Mouse (Mus musculus): ENCODE data around the gene Gm17631. TPM values are rescaled to one million over a fixed set of nuclear protein-coding genes. Genes with fewer than 3 reads are reported as not detected.

Gene Gm17631
- not detected for total RNA-seq (2023)

GRCm38 (mm10) chr6:129862349-129862748 is at the start of gene Gm17631:
Gene Gm17631 (plus strand): TSS chr6:129862649.

GRCm38 (mm10) chr6:129876549-129876948 is 14.1 kb downstream of the Gm17631 start, which contains the start of gene Klra17:
Gene Klra17 (minus strand): TSS chr6:129876672.

Other genes starting within 250 kb of the Gm17631 start
- 10 to 100 TPM; 16.5 to 20.0 TPM for gene Klrk1, start 238.8 kb upstream of the Gm17631 start, total RNA-seq (2023)
- not detected for gene Klrc3, start 219.3 kb upstream of the Gm17631 start, total RNA-seq (2023)
- gene Klrc2, start 202.0 kb upstream of the Gm17631 start, total RNA-seq (2023): under 1 TPM in 1 of 2 experiments, not detected in 1; 0.30 TPM
- 1 to 10 TPM; 1.5 to 2.3 TPM for gene Klrc1, start 183.7 kb upstream of the Gm17631 start, total RNA-seq (2023)
- 1 to 10 TPM; 1.6 to 2.6 TPM for gene Klri1, start 145.5 kb upstream of the Gm17631 start, total RNA-seq (2023)
- gene Klri2, start 122.2 kb upstream of the Gm17631 start, total RNA-seq (2023): under 1 TPM; 0.68 to 0.76 TPM
- gene Gm156, start 78.4 kb upstream of the Gm17631 start, total RNA-seq (2023): not detected
- 1 to 10 TPM; 3.4 to 3.6 TPM for gene Klra17, start 14.0 kb downstream of the Gm17631 start, total RNA-seq (2023)
- not detected for gene Klra5, start 55.0 kb downstream of the Gm17631 start, total RNA-seq (2023)
- not detected for gene Klra6, start 164.3 kb downstream of the Gm17631 start, total RNA-seq (2023)
- under 1 TPM in 1 of 2 experiments, not detected in 1; 0.39 TPM for gene Klra4, start 204.6 kb downstream of the Gm17631 start, total RNA-seq (2023)

Data from monocyte, adult 59 days (primary cell).